ENCODE assay signal across 7 mouse cellular contexts in the genomic region with DNA sequence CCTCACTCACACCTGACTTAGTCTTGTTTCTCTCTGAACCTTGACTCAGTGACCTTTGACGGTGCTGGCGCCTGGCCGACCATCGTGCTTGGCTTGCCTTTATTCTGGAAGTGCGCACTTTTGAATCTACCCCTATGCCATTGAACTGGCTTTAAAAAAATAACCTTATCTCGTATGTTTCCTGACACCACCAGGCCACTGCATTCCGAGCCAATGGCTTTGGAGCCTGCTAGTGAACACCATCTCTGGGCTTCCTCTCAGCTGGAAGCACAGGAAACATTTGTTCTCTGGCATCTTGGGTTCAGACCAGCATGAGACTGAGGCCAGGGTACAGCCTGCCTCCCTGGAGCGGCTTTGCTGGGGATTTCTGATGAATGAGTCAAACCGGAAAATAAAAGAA. TPM values are rescaled to one million over a fixed set of nuclear protein-coding genes. Genes with fewer than 3 reads are reported as not detected.
DNase-seq lines count a peak whose midpoint lies in the region; ATAC-seq and TF ChIP-seq lines count a peak whose summit lies in the region.

No protein-coding gene starts in this region.

- TF ChIP-seq EP300 in lung, postnatal 0 days (IDR thresholded peaks at IDR 0.05): peak; percentile 97

- WGBS in intestine, postnatal 0 days: 67% methylated on average over 9 of the region's 9 CpGs
- 24% methylated on average over 9 of the region's 9 CpGs for WGBS in lung, postnatal 0 days

- peak; percentile 19 to 81 for DNase-seq in urinary bladder, postnatal 36 days (ENCODE audit: low spot score in 2 of 2)
- no peak for DNase-seq in urinary bladder, postnatal 25 days (ENCODE audit: low spot score)
- peak; percentile 79 for DNase-seq in lung, postnatal 0 days (ENCODE audit: low spot score)
- DNase-seq in frontal cortex, adult 2 months (ENCODE audit: extremely low spot score in 1 of 2, low spot score in 1 of 2): no peak

- H3K27ac ChIP-seq in embryonic fibroblast, embryonic 13.5 days (ENCODE audit: insufficient read depth, low read length): peak overlapping the region; percentile 45
- H3K27ac ChIP-seq in intestine, postnatal 0 days (ENCODE audit: low read depth, low read length): no peak overlapping the region
- H3K27ac ChIP-seq in lung, postnatal 0 days (ENCODE audit: low read length): peak overlapping the region; percentile 85

- ATAC-seq in intestine, postnatal 0 days: peak; percentile 18; the same call in 1 of the 2 replicates
- ATAC-seq in lung, postnatal 0 days: peak; percentile 78
- no peak for ATAC-seq in activated CD4-positive, CD25-positive, alpha-beta regulatory T cell, adult 4 months

- no peak for TF ChIP-seq POLR2A in embryonic fibroblast, embryonic 13.5 days (IDR thresholded peaks at IDR 0.05; ENCODE audit: low read depth, low read length)

- H3K4me3 ChIP-seq in embryonic fibroblast, embryonic 13.5 days (ENCODE audit: insufficient read depth, low read length): no peak overlapping the region
- H3K4me3 ChIP-seq in intestine, postnatal 0 days (ENCODE audit: low read depth, low read length): no peak overlapping the region
- no peak overlapping the region for H3K4me3 ChIP-seq in lung, postnatal 0 days (ENCODE audit: low read depth, low read length)

- TF ChIP-seq CTCF in embryonic fibroblast, embryonic 13.5 days (IDR thresholded peaks at IDR 0.05; ENCODE audit: borderline replicate concordance, insufficient read depth, low read length): no peak
- TF ChIP-seq CTCF in intestine, postnatal 0 days (IDR thresholded peaks at IDR 0.05; ENCODE audit: low read depth): no peak
- no peak for TF ChIP-seq CTCF in lung, postnatal 0 days (IDR thresholded peaks at IDR 0.05)

- H3K27me3 ChIP-seq in intestine, postnatal 0 days (replicated peaks; ENCODE audit: control insufficient read depth, insufficient read depth, low read length): no peaks in the 10 kb centered on the region
- no peaks in the 10 kb centered on the region for H3K27me3 ChIP-seq in lung, postnatal 0 days (replicated peaks; ENCODE audit: insufficient read depth, low read length)

- no peaks in the 10 kb centered on the region for H3K36me3 ChIP-seq in intestine, postnatal 0 days (ENCODE audit: control insufficient read depth, insufficient read depth)
- no peaks in the 10 kb centered on the region for H3K36me3 ChIP-seq in lung, postnatal 0 days (ENCODE audit: insufficient read depth, low read length)

- H3K9ac ChIP-seq in intestine, postnatal 0 days (ENCODE audit: low read depth, low read length): no peak overlapping the region
- no peak overlapping the region for H3K9ac ChIP-seq in lung, postnatal 0 days (replicated peaks; ENCODE audit: low read depth)

- H3K4me2 ChIP-seq in intestine, postnatal 0 days (replicated peaks; ENCODE audit: low read depth): no peak overlapping the region
- no peak overlapping the region for H3K4me2 ChIP-seq in lung, postnatal 0 days (replicated peaks; ENCODE audit: low read depth, low read length)

- no peaks in the 10 kb centered on the region for H3K9me3 ChIP-seq in intestine, postnatal 0 days (ENCODE audit: control insufficient read depth)
- H3K9me3 ChIP-seq in lung, postnatal 0 days (ENCODE audit: low read length): no peaks in the 10 kb centered on the region

- peaks cover 7% of the 10 kb centered on the region; the same call in 1 of the 2 replicates for H3K4me1 ChIP-seq in embryonic fibroblast, embryonic 13.5 days (ENCODE audit: control insufficient read depth, insufficient read depth, low read length)
- H3K4me1 ChIP-seq in intestine, postnatal 0 days (replicated peaks; ENCODE audit: control insufficient read depth, insufficient read depth, low read length): 0 out of 2 replicates have a peak, but pooled peaks cover 3% of the 10 kb centered on the region
- peaks cover 18% of the 10 kb centered on the region; the same call in 1 of the 2 replicates for H3K4me1 ChIP-seq in lung, postnatal 0 days (ENCODE audit: insufficient read depth, low read depth, low read length)

RNA-seq across cellular contexts. Expression of gene Pomgnt2, which starts 25.9 kb away (rescaled TPM):
- 6.2 and 7.6 TPM in 2 replicates for polyA plus RNA-seq in embryonic fibroblast, embryonic 13.5 days (2011; ENCODE audit: insufficient read length, low read depth, missing spikeins)
- 5.7 and 7.3 TPM in 2 replicates for polyA plus RNA-seq in intestine, postnatal 0 days (2015; fragmentation: Nextera tagmentation; extraction: Ambion mirVana)
- polyA plus RNA-seq in lung, postnatal 0 days (2015; fragmentation: Nextera tagmentation; extraction: Ambion mirVana): 4.3 and 5.6 TPM in 2 replicates
- polyA plus RNA-seq in frontal cortex, adult 2 months (2012; rRNA removed): 27.7 and 32.3 TPM in 2 replicates
- polyA plus RNA-seq in activated CD4-positive, CD25-positive, alpha-beta regulatory T cell, adult 4 months (2017; shearing (Covaris generic)): not detected

Comparison
In these comparisons a context has a peak if more than half of its experiments do, and no peak if none do; other contexts are left out.
1. DNase-seq: peak in urinary bladder, postnatal 36 days (2 of 2) and lung, postnatal 0 days (single experiment); none in urinary bladder, postnatal 25 days (single experiment) and frontal cortex, adult 2 months (0 of 2).